Mouse (Mus musculus): ENCODE data around the gene Cd9. TPM values are rescaled to one million over a fixed set of nuclear protein-coding genes. Genes with fewer than 3 reads are reported as not detected.

The Cd9 gene
- total RNA-seq, 2 experiments from 2014 or later, result 22.5 to 27.7 TPM

DNA sequence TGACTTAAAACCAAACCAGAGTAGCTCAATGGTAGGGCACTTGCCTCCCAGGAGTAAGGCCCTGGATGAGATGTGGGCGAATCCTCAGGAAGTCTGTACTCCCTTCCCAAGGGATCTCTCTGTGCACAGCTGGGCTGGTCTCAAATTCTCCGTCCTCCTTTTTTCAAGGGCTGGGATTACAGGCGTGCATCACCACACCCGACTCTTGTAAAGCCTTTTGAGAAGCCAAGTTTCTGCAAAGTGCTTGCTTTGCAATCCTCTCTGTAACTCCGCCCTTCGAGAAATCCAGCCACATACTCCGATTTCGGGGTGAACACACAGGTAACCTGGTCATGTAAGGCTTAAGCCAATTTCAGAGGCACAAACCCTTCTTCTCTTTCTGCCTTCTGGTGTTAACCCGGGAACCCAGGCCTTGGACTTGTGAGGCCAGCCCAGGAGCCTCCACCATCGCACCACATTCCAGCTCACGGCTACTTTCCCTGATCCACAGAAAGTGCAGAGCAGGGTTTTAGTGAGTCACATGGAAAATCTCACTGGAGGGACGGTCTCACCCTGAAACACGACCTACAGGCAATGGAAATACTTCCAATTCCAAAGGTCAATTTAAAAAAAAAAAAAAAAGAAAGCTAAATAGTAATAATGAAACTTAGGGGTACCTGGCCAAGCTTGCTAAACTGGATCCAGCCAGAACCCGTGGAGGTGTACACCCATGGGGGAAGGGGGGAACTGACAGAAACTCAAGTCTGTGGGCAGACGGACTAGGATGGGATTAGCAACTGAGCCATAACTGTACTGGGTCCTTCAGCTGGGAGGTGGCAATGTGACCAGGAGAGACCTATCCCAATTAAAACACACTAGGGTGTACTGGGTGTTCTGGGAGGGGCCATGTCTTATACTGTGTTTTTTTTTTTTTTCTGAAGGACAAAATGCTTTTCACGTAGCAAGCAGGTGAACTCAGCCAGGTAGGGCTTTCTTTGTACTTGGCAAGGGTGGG lies 16.2 kb downstream of the Cd9 start:
- ATAC-seq (replicated peaks; ENCODE audit: poor library complexity, severe bottlenecking), result no peak

DNA sequence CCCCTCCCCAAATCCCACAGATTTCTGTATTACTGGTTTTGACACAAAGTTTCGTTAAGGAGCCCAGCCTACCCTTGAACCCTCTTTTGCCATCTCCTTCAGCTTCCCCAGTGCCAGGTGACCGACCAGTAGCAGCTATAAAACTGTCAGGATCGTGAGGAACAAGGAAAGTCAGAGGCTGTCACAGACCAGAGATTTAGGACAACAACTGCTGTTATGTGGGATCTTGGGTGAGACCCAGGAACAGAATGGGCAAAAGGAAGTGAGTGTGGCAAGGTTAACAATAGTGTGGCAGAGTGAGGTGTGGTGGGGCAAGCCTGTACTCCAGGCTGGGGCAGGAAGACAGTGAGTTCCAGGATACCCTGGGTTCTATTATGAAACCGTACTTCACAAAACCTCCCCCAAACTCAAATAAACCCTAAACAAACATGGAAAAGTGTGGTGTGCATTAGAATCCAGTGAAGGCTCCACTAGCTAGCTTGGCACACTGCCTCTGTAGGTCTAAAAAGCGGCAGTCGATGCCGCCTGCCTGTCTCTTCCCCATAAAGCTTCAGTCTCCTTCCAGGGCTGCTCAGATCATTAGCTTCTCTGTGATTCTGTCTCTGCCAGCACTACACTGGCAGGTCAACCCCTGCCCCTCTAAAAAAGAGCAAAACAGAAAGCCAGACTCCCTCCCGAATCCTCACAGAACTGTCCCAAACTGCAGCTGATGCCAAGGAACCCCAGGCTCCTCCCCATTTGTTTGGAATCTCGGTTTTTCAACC lies 17.6 kb downstream of the Cd9 start:
- no peak for ATAC-seq (replicated peaks; ENCODE audit: poor library complexity, severe bottlenecking)

DNA sequence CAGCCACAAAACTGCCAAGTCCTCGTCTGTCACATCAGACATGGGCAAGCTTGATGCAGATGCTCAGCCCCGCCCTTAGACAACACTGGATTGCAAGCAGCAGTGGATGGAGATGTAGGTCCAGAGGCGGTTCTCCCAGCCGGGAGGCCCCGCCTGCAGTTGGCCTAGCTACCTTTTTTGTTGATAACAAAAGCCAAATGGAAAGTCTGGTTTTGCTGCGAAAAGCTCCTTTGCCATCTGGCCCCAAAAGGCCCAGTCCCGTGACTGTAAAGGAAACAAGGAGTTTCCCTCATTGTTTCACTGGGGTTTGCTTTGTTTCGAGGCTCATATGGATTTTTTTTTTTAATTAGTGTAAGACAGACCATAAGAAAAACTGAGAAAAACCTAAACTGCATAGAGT lies 18.5 kb downstream of the Cd9 start:
- ATAC-seq (replicated peaks; ENCODE audit: poor library complexity, severe bottlenecking), result no peak

DNA sequence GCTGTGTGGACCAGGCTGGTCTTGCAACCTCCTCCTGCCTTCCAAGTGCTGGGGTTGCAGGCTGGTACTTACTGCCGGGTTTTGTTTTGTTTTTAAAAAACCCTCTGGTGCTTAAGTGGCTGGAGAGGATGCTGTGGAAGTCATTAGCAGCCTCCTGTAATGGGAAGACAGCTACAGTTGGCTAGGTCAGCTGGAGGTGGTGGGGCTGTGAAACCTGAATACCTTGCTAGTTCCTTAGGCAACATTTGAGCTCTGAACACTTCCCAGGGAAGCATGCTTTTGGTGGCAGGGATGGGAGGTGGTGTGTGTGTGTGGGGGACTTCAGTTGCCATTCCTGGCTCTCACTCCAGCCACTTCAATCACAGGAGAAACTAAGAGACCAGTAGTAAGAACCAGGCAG lies 19.4 kb downstream of the Cd9 start:
- ATAC-seq (replicated peaks; ENCODE audit: poor library complexity, severe bottlenecking), result no peak

DNA sequence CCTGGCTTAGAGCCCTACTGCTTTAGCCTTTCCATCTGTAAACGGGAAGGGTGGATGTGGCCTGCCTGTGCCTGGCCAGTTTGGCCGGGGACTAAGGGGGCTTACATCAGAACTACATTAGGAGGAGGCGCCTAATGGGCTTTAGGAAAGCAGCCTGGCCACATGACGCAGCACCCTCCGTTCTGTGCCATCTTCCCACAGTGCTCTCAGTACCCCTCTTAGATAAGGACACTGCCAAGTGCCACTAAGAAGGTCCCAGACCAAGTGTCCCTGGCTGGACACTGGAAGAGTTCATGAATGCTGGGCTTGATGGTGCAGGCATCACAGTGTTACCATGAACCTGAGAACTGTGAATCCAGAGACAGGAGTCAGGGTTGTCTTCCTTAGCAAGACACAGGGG lies 20.7 kb downstream of the Cd9 start:
- ATAC-seq (replicated peaks; ENCODE audit: poor library complexity, severe bottlenecking), result no peak

DNA sequence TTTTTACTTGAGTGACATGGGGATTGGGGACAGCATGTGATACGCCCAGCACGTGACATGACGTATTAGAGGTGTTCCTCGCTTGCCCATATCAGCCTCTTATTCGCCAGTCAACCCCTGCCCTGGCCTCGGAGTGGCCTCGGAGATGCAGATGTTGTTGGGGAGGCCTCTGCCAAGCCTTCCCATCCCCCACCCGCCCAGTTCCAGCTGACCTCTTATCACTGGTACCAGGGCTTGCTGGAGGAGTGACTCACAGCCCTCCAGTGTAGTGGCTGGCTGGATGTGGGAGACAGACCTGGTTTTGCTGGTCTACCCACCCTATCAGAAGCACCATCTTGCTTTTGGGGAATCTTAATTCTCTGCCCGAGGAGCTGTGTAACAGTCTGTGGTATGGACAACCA lies 21.3 kb downstream of the Cd9 start:
- no peak for ATAC-seq (replicated peaks; ENCODE audit: poor library complexity, severe bottlenecking)

DNA sequence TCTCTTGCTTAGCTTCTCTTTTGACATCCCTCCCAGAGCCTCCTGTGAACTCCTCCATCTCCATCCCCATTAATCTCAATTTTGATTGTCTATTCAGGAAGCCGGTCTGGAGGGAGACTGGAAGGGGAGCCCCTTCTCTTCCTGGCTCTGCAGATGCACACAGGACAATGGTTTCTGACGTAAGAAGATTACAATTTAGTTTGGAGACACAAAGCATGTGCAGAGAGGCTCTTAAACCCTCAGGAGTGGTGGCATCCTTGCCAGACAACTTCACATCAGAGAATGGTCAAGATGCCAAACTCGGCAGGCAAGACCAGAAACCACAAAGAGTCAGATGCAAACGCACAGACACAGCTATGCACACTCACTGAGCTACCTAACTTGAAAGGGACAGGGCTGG lies 22.7 kb downstream of the Cd9 start:
- ATAC-seq (replicated peaks; ENCODE audit: poor library complexity, severe bottlenecking), result no peak

DNA sequence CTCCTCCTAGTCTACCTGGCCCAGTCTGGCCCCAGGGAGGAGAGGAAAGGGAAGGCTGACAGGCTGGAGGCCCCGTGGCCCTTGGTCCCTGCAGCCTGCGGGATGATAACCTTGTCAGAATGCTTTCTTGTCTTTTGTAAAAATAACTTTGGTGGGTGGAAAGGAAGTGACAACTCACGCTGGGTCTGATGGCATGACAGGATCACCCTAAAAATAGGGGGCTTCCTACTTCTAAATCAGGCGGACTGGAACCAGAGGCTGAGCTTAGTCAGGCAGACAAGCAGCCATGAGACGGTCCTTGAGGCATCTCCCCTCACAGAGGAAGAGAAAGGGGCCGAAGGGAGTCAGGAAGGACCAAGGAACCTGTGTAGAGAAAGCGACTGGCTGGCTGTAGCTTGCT lies 23.3 kb downstream of the Cd9 start:
- no peak for ATAC-seq (replicated peaks; ENCODE audit: poor library complexity, severe bottlenecking)

DNA sequence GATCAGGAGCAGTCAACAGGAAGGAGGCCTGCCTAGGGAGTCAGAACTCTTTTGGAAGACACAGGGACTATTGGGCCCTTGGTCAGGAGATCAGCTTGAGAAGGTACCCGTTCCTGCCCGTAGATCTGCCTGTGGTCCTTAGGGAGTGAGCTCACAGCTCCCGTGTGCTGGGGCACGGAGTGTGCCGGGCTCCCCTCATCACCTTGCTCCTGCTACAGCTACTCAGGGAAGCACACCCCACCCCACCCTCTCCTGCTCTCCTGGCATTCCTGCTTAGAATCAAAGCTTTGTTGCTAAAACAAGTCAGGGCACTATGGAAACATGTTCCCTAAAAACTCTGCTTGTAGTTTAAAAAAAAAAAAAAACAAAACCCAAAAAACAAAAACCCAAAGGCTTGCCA lies 24.0 kb downstream of the Cd9 start:
- no peak for ATAC-seq (replicated peaks; ENCODE audit: poor library complexity, severe bottlenecking)

DNA sequence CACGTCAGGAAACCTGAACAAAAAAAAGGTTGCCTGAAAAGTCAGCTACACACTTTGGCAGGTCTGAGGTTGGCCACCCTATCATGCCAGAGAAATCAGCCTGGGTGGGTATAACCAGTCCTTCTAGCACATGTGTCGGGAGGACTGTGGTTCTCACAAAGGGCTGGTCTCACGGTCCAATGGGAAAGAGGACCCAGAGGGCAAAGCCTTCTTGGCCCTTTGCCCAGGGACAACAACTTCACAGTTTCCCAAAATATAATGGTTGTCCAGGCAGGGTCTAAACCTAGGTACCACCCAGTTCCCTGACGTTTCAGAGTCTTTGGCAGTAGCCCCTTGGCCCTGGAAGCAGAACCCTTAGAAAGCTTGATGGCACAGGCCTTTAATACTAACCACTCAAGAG lies 25.4 kb downstream of the Cd9 start:
- ATAC-seq (replicated peaks; ENCODE audit: poor library complexity, severe bottlenecking), result no peak

DNA sequence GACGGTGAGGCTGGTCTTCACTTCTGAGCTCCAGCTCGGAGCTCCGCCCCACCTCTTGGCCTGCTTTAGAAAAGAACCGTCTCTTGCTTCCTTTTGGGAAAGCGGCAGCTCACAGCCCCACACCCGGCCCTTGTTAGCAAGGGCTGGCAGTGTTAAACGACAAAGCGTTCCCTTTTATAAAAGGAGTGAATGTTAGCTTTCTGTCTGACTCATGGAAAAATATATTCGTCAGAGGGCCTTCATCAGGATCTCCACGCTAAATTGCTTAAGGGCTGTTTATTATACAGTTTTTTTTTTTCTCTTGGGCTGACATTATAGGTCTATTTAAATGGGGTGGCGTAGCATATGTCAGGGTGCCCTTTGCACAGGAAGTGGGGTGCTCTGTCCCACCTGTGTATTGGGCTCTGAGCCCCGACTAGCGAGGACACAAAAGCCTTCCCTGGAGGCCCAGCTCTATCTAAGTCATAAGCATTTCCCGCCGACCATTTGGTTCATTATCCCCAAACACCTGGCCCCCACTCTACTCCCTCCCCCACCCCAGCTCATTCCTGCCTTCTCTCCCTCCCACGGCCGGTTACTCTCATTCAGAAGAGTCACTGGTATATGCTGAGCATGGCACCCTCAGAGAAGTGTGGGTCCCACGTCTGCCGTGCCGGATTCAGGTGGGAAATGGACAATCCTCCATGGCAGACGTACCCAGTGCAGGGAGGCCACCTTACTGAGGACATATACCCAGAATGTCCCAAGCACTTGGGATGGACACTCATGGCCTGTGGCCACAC lies 26.2 kb downstream of the Cd9 start:
- ATAC-seq (replicated peaks; ENCODE audit: poor library complexity, severe bottlenecking), result no peak

DNA sequence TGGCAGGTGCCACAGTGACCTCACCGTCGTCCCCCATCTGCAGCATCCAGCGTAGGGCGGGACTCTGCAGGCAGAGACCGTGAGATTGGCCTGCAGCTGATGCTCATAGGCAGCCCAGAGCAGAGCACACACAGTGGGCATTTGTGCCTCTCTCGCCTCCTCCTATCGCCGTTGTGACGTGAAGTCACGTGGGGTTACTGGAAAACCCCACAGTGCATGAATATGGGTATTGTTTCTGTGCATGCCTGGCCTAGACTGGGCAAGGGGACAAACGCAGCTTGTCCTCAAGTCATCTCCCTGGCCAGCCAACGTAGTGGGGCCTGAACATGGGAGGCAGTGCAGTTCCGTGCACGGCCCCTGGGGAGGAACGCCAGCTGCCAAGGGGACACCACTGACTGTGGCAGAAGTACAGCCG lies 27.3 kb downstream of the Cd9 start:
- peak; percentile 51 for ATAC-seq (replicated peaks; ENCODE audit: poor library complexity, severe bottlenecking)

DNA sequence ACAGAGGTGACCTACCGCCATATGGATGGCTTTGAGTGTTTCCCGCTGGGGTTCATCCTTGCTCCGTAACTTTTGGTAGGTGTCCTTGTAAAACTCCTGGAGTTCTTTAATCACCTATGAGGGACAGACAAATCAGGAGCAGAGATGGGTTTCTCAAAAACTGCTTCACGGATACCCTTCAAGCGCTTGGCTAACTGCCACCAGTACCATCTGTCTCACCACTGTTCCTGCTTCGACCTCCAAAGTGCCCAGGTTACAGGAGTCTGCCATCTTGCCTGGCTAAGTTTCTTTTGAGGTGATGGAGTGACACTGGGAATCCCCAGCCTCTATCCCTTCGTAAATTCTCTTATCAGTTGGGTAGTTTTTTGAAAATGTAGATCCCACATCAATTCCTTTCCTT lies 32.3 kb downstream of the Cd9 start:
- ATAC-seq (replicated peaks; ENCODE audit: poor library complexity, severe bottlenecking), result no peak

DNA sequence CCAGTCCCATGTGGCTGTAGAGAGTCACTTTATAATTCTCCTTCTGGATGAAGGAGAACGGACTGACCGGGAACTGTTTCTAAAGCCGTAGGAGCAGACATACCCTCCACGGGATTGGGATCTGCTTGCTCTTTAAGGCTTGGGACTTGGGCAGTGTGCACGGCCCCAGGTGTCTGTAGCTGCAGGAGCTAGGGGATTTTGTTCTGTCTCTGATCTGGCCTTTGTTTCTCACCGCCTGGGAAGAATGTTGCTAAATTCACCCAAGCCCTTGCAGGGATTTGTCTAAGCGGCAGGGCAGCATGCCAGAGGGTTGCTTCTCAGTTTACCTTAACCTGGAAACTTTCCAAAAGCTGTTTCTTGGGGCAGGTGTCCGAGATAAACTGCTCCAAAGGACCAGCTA lies 32.8 kb downstream of the Cd9 start:
- no peak for ATAC-seq (replicated peaks; ENCODE audit: poor library complexity, severe bottlenecking)

DNA sequence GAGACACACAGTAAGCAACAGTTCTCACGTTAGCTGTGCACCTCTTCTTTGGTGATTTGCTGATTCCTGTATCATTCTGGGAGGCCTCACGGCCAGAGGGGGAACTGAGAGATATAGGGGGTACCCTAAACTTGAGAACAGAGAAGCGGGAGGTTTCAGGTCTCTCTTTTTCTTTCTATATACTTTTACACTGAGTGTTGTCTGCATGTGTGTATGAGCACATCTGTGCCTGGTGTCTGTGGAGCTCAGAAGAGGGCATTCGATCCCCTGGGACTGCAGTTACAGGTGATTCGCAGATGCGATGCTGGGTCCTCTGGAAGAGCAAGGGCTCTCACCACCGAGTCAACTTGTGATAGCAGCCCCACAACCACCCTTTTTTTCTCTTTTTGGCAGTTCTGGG lies 33.3 kb downstream of the Cd9 start:
- ATAC-seq (replicated peaks; ENCODE audit: poor library complexity, severe bottlenecking), result peak; percentile 65

DNA sequence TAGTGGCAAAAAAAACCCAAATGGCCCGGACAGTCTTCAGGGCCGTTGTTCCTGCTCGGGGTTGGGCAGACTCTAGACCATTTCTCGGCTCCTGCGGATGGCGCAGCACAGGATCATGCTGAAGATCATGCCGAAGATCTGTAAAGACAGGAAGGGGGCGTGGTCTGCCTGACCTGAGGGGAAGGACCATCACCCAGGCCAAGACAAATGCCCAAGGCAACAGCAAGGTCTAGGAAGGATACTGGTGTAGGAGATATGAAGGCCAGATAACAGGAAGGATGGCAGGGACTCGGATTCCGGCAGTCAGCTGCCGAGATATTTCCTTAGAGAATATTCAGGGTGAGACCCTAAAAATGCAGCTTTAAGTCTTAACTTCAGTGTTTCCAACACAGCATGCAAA lies 34.0 kb downstream of the Cd9 start:
- ATAC-seq (replicated peaks; ENCODE audit: poor library complexity, severe bottlenecking), result no peak

DNA sequence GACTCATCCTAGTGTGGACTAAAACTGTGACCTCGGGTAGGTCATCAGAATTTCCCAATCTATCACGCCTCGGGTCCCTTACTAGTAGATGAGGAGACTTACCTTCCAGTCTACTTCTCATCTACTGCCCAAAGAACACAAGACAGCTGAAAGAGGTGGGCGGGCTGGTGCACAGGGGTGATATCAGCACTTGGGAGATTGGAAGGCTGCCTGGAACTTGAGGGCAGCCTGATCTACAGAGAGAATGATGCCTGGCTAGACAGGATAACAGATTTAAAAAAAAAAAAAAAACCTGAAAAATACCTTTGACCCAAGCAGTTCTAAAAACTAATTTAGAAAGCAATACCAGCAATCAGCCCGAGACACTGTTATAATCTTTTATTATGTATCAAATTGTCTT lies 34.7 kb downstream of the Cd9 start:
- no peak for ATAC-seq (replicated peaks; ENCODE audit: poor library complexity, severe bottlenecking)

DNA sequence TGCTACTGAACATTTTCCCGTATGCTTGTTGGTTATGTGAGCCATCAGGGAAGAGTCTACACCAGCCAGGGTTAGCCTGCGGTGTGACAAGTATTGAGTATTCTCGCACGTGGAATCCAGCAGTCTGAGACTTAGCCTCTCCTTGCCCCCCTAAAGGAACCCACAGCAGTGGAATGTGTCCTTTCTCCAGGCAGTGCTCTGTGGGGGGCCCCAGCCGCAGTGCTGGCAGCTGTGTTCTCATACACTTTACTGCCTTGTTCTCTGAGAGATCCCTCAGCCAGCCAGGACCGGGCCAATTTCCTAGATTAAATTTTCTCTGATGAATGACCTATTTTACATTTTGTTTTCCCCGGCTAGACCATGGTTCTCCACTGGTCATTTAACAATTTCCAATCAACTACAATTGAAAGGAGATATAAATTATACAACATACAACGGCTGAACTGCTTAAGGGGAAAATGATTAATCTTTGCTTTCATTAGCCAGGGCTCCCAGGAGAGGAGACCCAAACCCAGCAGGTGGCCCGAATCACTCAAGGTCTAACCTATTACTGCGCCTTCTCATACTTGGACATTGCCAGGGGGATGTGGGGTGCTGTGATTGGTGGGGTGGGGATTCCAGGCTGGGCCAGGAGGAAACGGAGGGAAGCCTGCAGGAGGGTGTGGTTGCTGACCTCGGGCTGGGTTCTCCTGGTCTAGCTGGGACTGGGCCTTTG lies 38.6 kb downstream of the Cd9 start:
- no peak for ATAC-seq (replicated peaks; ENCODE audit: poor library complexity, severe bottlenecking)

DNA sequence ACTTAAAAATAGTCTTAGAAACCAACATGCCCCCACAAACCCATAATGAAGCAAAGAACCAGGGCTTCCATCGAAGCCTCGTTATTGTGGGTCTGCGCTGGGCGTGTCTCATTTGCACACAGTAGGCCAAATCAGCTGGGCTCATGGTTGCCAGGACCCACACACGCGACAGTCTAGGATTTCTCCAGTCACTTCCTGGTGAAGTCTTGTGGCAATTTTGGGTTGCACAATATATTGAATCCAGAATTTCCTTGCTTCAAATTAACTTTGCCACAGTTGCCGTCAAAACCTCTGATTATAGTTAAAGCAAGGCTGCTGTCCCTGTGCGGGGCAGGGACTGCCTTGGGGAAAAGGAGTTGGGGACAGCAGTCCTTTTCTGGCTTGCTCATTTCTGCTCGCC lies 39.9 kb downstream of the Cd9 start:
- ATAC-seq (replicated peaks; ENCODE audit: poor library complexity, severe bottlenecking), result peak; percentile 72

DNA sequence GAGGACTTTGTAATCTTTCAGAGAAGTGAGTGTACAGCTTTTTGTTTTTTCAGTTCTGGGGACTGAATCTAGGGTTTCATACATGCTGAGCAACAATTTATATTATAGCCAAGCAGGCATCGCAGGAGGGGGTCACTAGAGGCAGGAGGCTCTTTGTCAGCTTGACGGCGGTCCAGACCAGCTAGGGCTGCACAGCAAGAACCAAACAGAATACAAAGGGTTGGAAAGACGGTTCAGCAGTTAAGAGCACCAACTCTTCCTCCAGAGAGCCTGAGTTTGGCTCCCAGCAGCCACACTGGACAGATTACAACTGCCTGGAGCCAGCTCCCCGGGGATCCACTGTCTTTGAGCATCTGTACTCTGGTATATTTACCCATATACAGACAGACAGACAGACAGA lies 40.3 kb downstream of the Cd9 start:
- ATAC-seq (replicated peaks; ENCODE audit: poor library complexity, severe bottlenecking), result no peak
